Mouse (Mus musculus) cerebellum, adult 8-10 months (tissue): ENCODE measurements around the gene Zbtb37.

Experiments used
- DNase-seq: peaks from one replicate; pipeline ENCODE4 v3.0.0; 2022

Gene Zbtb37

GRCm38 (mm10) chr1:160968643-160969042, 66.0 kb downstream of the Zbtb37 start:
- peak; percentile 9 for DNase-seq

- no peak for DNase-seq
Observed at GRCm38 (mm10) chr1:160967268-160967667, 67.4 kb downstream of the Zbtb37 start.

- DNase-seq = no peak
Observed at GRCm38 (mm10) chr1:160963199-160963598, 71.5 kb downstream of the Zbtb37 start.
